Mouse (Mus musculus): ENCODE measurements around the gene Pabpn1. TPM values are rescaled to one million over a fixed set of nuclear protein-coding genes. Genes with fewer than 3 reads are reported as not detected.
A peak's percentile ranks its signal among the peaks of the same experiment; 100 is the strongest.

The Pabpn1 gene
- polyA plus RNA-seq, 1 experiment from 2014 or later: 97.0 TPM

DNA sequence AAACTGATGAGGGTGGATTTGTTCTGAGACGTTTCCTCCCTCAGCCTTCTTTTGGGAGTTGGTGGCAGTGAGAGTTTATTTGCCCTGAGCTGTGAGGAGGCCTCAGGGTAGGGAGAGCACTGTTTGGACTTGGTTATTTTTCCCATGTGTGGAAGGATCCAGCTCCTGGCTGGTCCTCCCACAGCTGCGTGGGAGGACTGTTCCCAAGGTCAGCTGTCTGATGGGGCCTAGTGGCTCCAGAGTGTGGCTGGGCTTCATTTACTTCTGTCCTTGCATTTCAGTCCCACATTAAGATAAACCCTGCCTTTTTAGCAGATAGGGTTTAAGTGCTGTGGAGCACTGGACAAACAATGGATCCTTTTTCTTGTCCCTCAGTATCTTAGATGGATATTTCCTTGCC lies 5.1 kb downstream of the Pabpn1 start:
- ATAC-seq: no peak
- no peak overlapping the region for H3K27ac ChIP-seq

DNA sequence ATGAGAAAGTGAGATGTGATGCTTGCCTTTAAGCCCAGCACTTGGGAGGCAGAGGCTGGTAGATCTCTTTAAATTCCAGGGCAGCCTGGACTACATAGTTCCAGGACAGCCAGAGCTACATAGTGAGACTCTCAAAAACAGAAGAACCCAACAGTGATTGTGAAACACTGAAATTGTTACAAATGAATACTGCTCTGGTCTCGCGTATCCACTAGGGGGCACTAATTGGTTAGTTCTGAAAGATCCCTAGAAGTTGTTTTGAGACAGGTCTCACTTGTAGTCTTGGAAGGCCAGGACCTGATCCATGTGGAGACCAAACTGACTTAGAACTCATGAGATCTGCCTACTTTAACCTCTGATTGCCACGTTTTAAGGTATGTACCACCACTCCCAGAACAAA lies 8.1 kb downstream of the Pabpn1 start:
- 0 out of 2 replicates have a peak, but pooled peaks have one; percentile 34 for ATAC-seq
- H3K4me2 ChIP-seq: no peak overlapping the region
- H3K36me3 ChIP-seq: peaks cover 38% of the 10 kb centered on the region
- no peak overlapping the region for H3K27ac ChIP-seq
- no peak overlapping the region for H3K9ac ChIP-seq
- no peaks in the 10 kb centered on the region for H3K27me3 ChIP-seq (replicated peaks)
- peaks cover 12% of the 10 kb centered on the region for H3K4me1 ChIP-seq
- H3K4me3 ChIP-seq: no peak overlapping the region
- WGBS (ENCODE audit: insufficient replicate concordance): 1% methylated on average over 3 of the region's 3 CpGs
- H3K9me3 ChIP-seq (replicated peaks): no peaks in the 10 kb centered on the region

More for the DNA sequence above, 5.1 kb downstream of the Pabpn1 start:
- peaks cover 39% of the 10 kb centered on the region for H3K36me3 ChIP-seq
- no peak overlapping the region for H3K4me3 ChIP-seq
- H3K4me1 ChIP-seq: peaks cover 27% of the 10 kb centered on the region
- 71% methylated on average over 2 of the region's 2 CpGs for WGBS (ENCODE audit: insufficient replicate concordance)
- H3K9ac ChIP-seq: no peak overlapping the region
- H3K27me3 ChIP-seq (replicated peaks): no peaks in the 10 kb centered on the region
- no peaks in the 10 kb centered on the region for H3K9me3 ChIP-seq (replicated peaks)
- H3K4me2 ChIP-seq: no peak overlapping the region

DNA sequence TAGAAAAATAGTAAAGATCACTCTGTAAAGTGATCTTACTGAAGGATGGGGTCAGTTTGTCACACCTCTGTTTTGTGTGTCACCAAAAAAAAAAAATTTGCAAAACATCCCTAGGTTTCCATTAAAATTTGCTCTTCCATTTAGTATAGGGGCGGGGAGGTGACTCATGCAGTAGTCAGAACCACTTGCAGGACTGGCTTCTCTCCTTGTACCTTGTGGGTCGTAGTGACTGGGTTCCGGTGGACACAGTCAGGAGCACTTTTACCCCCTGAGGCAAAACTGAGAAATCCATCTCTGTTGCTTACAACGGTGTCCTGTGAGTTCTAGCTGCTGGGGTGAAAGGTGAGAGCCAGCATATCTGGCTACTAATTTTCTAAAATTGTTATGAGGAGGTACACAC lies 11.3 kb downstream of the Pabpn1 start:
- H3K9ac ChIP-seq: no peak overlapping the region
- H3K4me3 ChIP-seq: no peak overlapping the region
- ATAC-seq: no peak
- H3K27me3 ChIP-seq (replicated peaks): no peaks in the 10 kb centered on the region; the same call in 1 of the 2 replicates
- no peak overlapping the region for H3K4me2 ChIP-seq
- H3K36me3 ChIP-seq: peaks cover 10% of the 10 kb centered on the region; the same call in 1 of the 2 replicates
- no peaks in the 10 kb centered on the region for H3K4me1 ChIP-seq
- WGBS (ENCODE audit: insufficient replicate concordance): 78% methylated on average over 4 of the region's 4 CpGs
- H3K9me3 ChIP-seq (replicated peaks): no peaks in the 10 kb centered on the region
- no peak overlapping the region for H3K27ac ChIP-seq

DNA sequence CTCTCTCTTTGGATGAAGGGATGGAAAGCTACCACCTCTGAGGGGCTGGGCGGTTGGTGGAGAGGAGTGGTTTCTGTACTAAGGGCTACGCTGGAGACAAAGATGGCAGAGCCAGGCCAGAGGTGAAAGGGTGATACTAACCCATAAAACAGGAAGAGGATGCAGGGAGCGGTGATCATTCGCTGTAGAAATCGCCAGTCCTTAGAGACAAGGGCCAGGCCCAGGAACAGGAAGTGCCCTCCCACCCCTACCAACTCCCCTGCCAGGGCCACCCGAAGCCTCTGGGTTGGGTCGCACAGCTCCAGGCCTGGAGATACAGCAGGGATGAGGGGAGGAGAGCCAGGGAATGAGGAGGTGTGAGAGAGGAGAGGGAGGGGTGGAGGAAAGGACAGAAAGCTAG lies 16.4 kb downstream of the Pabpn1 start:
- H3K9me3 ChIP-seq (replicated peaks): no peaks in the 10 kb centered on the region
- 43% methylated on average over 7 of the region's 7 CpGs for WGBS (ENCODE audit: insufficient replicate concordance)
- no peak for ATAC-seq
- H3K4me1 ChIP-seq: peaks cover 12% of the 10 kb centered on the region
- no peak overlapping the region for H3K27ac ChIP-seq
- H3K9ac ChIP-seq: no peak overlapping the region
- no peak overlapping the region for H3K4me2 ChIP-seq
- no peak overlapping the region for H3K4me3 ChIP-seq
- peaks cover 45% of the 10 kb centered on the region for H3K27me3 ChIP-seq (replicated peaks)
- peaks cover 5% of the 10 kb centered on the region; the same call in 1 of the 2 replicates for H3K36me3 ChIP-seq

DNA sequence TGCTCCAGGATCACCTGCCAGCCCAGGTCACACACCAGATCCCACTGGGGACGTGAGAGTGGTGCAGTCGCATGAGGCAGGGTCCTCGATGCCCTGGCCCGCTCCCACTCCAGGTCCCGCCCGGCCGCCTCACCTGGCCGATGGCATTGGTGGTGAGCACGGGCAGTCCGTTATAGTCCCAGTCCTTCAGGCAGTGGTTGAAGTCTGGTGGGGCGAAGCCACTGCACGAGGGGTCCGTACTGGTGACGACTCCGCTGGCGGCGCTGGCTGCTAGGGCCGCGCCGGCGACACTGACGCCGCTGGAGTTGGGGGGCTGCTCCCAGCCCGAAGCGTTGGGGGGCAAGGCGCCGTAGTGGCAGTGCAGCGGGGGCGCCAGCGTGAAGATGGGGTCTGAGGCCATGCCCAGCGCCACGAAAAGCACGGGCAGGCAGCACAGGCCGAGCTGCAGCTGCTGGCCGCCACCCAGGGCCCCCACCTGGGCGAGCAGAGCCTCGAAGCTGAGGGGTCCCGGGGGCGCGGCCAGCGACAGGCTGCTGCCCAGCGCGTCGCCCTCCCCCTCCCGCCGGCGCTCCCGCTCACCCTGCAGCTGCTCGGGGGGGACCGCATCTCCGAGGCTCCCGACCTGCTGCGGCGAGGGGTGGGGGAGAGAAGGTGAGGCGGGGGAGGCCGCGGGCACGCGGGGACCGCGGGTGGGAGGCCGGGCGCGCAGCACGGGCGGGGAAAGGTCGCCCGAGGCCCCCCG lies 20.0 kb downstream of the Pabpn1 start:
- 6% methylated on average over 45 of the region's 69 CpGs for WGBS (ENCODE audit: insufficient replicate concordance)
- no peaks in the 10 kb centered on the region for H3K9me3 ChIP-seq (replicated peaks)
- H3K4me2 ChIP-seq: peak overlapping the region; percentile 82
- H3K36me3 ChIP-seq: peaks cover 1% of the 10 kb centered on the region; the same call in 1 of the 2 replicates
- peak overlapping the region; percentile 62 for H3K4me3 ChIP-seq
- ATAC-seq: no peak
- no peak overlapping the region for H3K27ac ChIP-seq
- peaks cover 12% of the 10 kb centered on the region for H3K4me1 ChIP-seq
- peak overlapping the region; percentile 59 for H3K9ac ChIP-seq
- H3K27me3 ChIP-seq (replicated peaks): peaks cover 75% of the 10 kb centered on the region

DNA sequence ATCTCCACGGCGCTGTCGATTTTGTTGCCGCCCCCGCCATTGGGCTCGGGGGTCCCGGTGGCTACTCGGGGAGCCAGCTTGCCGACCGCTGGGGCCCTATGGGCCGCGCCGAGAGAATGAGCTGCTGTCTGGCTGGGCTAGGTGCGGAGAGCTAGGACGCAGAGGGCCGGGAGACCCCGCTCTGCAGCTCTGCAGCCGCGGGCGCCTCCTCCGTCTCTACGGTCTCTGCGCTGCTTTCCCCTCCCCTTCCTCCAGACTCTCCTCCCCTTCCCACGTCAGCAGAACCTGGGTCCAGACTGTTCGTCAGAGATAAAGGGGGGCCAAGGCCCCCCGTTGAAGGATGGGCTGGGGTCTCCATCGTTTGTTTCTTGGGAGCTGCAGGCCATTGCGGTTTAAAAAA lies 20.6 kb downstream of the Pabpn1 start, which contains the start of gene Slc22a17:
Gene Slc22a17 (minus strand): TSS at position 247 of the 400 bp plus-strand sequence.
- peak within 1 kb of the TSS; percentile 82 for H3K4me2 ChIP-seq
- no peak within 1 kb of the TSS for H3K27ac ChIP-seq
- no peaks in the 10 kb centered on the region for H3K36me3 ChIP-seq
- WGBS (ENCODE audit: insufficient replicate concordance): 2% methylated on average over 28 of the region's 28 CpGs
- peaks cover 78% of the 10 kb centered on the region for H3K27me3 ChIP-seq (replicated peaks)
- H3K9ac ChIP-seq: peak within 1 kb of the TSS; percentile 59
- peak within 1 kb of the TSS; percentile 62 for H3K4me3 ChIP-seq
- ATAC-seq: 0 out of 2 replicates have a peak, but pooled peaks have one; percentile 32
- H3K9me3 ChIP-seq (replicated peaks): no peaks in the 10 kb centered on the region
- H3K4me1 ChIP-seq: peaks cover 12% of the 10 kb centered on the region

DNA sequence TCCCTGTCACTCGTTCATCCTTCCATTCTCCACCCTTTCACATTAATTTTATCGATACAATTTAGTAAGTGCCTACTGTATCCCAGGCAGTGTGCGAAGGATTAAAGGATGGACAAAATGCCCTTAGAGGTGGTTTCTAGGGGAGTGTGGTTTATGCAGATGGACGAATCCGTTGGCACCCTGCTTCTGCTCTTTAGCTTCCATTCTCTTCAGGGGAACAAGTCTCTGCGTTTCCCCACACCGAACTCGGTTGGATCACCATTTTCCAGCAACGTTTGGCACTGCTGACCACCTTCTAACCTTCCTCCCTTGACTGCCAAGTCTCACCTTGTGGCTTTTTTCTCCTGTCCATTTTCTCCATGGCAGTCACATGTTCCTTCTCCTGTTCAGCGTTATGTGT lies 21.0 kb downstream of the Pabpn1 start:
- Histone ChIP-seq H3K9ac (no peak overlapping the region), H3K27ac (no peak overlapping the region), H3K4me1 (peaks cover 12% of the 10 kb centered on the region), H3K27me3 (replicated peaks) (peaks cover 78% of the 10 kb centered on the region), H3K4me2 (peak overlapping the region; percentile 82), H3K9me3 (replicated peaks) (no peaks in the 10 kb centered on the region), H3K36me3 (no peaks in the 10 kb centered on the region), H3K4me3 (peak overlapping the region; percentile 62)
- 19% methylated on average over 10 of the region's 10 CpGs for WGBS (ENCODE audit: insufficient replicate concordance)
- no peak for ATAC-seq

DNA sequence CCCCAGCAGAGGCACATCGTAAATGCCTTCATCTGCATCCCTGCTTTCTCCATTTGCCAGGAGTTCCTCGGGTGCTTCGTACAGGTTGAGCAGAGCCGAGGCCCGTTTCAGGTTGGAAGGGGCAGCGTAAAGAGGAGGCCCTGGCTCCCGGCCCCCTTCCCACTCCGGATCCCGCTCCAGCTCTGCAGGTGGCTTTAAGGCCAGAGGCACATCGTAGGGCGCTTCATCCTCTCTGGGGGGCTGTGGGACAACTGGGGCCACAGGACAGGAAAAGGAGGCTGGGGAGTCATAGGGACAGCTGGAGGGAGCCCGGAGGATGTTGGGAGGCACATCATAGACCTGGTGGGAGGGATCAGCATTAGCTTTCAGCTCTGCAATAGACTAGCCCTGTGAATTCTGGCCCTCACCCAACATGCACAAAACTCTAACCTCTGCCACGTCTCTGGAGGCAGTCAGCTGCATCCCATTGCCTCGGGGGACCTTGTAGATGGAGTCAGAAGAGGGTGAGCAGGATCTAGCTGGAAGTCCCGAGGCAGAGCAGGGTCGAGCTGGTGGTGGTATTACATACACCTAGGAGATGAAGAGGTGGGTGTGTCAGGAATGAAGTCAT lies 27.9 kb downstream of the Pabpn1 start:
- ATAC-seq: no peak
- Histone ChIP-seq H3K9me3 (replicated peaks) (no peaks in the 10 kb centered on the region), H3K27me3 (replicated peaks) (peaks cover 74% of the 10 kb centered on the region), H3K9ac (no peak overlapping the region), H3K4me3 (no peak overlapping the region), H3K4me2 (no peak overlapping the region), H3K36me3 (no peaks in the 10 kb centered on the region), H3K27ac (no peak overlapping the region), H3K4me1 (peaks cover 15% of the 10 kb centered on the region)
- 75% methylated on average over 16 of the region's 16 CpGs for WGBS (ENCODE audit: insufficient replicate concordance)

DNA sequence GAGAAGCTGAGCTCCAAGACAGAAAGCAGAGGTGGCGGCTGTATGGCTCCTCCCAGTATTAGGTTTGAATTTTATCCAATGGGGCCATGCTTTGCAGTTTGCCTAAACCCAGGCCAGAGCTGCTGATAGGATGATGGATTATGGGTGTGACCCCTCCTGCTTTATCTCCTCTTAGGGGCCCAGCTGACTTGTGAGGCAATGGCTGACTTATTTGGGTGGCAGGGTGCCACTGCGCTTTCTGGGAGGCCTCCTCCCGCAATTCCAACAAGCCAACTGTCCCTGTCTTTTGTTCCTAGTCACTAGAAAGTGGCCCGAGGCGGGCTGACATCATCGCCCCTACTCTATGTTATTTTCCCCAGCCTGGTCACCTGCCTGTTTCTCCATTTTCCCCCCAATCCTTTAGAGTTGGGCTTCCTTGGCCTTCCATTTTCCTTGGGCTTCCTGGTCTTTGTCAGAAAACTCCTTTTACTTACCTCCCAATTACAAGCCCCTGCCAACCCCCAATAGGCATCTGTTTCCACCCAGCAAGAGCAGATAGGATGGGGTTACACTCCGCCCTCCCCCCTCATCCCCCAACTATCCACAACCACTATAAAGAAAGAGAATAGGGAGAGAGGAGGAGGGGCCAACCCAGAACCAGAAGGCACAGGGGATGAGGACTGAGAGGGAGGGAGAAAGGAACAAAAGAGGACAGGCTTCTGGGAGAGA lies 32.5 kb downstream of the Pabpn1 start:
- Histone ChIP-seq H3K4me2 (peak overlapping the region; percentile 69), H3K9ac (no peak overlapping the region), H3K27ac (0 out of 2 replicates have a peak overlapping the region, but pooled peaks have one; percentile 46), H3K4me1 (peaks cover 30% of the 10 kb centered on the region), H3K4me3 (0 out of 2 replicates have a peak overlapping the region, but pooled peaks have one; percentile 12), H3K27me3 (replicated peaks) (peaks cover 93% of the 10 kb centered on the region), H3K9me3 (replicated peaks) (no peaks in the 10 kb centered on the region), H3K36me3 (no peaks in the 10 kb centered on the region)
- ATAC-seq: peak; percentile 87
- WGBS (ENCODE audit: insufficient replicate concordance): 43% methylated on average over 7 of the region's 7 CpGs

DNA sequence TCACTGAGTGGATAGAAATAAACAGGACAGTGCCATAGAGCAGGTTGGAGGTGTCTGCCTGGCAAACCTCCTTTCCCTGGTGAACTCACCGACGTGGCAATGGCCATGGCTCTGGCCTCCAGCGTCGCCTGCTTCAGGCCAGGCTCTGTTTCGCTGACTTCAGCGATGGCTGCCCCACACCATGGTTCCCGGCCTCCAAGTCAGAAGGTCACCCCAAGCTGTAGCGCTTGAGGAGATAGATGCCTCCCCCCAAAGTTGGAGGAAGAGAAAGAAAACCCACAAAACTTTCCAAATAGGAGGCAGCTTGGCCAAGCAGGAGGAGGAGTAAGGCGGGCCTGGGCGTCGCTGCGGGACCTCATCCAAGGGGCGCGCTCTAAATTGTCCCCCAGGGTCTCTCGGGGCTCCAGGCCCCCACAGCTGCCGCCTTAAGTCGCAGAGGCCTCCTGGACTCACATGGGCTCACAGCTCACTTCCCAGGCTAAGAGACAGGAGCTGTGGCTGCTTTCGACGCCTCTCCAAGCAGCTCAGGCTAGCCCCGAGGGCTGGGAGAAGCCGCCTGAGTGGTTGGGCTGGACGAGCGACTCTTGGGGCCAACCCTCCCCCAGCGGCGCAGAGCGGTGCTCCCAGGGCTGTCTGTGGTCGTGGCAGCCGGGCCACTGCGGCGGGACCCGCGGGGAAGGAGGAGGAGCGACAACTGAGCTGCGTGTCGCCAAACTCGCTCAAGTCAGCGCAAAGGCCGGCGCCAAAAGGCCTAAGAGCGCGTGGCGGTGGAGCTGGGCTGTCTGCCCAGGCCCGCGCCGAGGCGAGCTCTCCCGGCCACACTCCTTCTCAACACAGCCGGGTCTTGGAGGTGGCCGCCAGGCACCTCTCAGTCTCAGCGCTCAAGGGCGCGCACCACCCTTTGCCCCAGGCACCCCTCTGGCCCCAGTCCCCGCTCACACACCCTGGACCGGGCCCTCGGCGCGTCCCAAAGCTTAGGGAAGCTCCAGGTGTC lies 33.3 kb downstream of the Pabpn1 start, which contains the start of gene Efs:
Gene Efs (minus strand): TSS at position 778 of the 994 bp plus-strand sequence.
- peak within 1 kb of the TSS; percentile 49; the same call in 1 of the 2 replicates for H3K9ac ChIP-seq
- WGBS (ENCODE audit: insufficient replicate concordance): 7% methylated on average over 54 of the region's 57 CpGs

More for the DNA sequence above, 33.3 kb downstream of the Pabpn1 start, which contains the start of gene Efs:
- Histone ChIP-seq H3K27ac (peak within 1 kb of the TSS; percentile 46; the same call in 1 of the 2 replicates), H3K4me1 (peaks cover 30% of the 10 kb centered on the region), H3K9me3 (replicated peaks) (no peaks in the 10 kb centered on the region), H3K36me3 (no peaks in the 10 kb centered on the region), H3K4me3 (peak within 1 kb of the TSS; percentile 45), H3K27me3 (replicated peaks) (peaks cover 95% of the 10 kb centered on the region), H3K4me2 (peak within 1 kb of the TSS; percentile 69)
- 0 out of 2 replicates have a peak, but pooled peaks have one; percentile 27 for ATAC-seq
